Mouse (Mus musculus) layer of hippocampus, postnatal 10 days (tissue): ENCODE measurements around the gene Psmd3. TPM values are rescaled to one million over a fixed set of nuclear protein-coding genes. Genes with fewer than 3 reads are reported as not detected.
A peak's percentile ranks its signal among the peaks of the same experiment; 100 is the strongest.
"Not testable (repeated sequence)": the region's sequence is repeated elsewhere in the genome, so short reads cannot be mapped to it uniquely, and the experiment has no call there.

ENCODE experiments used
- DNase-seq, 2 experiments: peaks; one replicate each; pipeline ENCODE4 v3.0.0; 2021; ENCODE audit warnings: low spot score in 2 of 2
- total RNA-seq, 2 experiments: library from RNA; stranded (reverse); gene quantifications; 2 replicates each; pipeline ENCODE4 v1.2.3; 2021

Psmd3 gene
- total RNA-seq, 2 experiments from 2014 or later: 127 to 130 TPM

DNA sequence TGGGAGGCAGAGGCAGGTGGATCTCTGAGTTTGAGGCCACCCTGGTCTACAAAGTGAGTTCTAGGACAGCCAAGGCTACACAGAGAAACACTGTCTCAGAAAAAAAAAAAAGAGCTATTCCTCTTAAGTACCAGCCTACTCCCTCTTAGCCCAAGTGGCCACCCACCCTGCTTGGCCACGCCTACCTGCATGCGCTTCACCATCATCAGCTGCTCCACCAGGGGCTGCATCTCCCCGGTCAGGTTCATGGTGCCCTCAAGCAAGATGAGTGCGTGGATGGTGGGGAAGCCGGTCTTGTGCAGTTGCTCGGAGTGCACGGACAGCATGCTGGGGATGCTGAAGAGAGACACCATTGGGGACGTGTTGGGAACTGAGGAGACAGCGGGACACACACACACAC is 33.6 kb downstream of the Psmd3 start:
- DNase-seq: no peak

DNA sequence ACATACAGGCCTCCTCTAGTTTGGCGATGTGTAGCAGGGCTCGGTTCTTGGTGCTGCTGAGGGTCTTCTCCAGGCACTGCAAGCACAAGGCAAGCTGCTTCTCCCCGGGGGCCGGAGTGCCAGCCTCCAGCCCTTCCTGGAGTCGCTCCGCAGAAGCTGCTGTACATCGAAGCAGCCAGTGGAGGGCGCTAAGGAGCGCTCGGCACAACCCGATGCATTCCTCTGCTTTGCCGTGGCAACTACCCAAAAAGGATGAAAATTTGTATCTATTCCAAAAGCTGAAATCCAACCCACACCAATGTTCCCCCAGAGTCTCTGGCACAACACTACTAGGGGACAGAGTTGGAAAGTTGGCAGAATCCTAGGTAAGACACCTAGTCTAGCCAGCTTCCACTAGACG is 35.5 kb downstream of the Psmd3 start:
- DNase-seq: peak; percentile 88 to 89

DNA sequence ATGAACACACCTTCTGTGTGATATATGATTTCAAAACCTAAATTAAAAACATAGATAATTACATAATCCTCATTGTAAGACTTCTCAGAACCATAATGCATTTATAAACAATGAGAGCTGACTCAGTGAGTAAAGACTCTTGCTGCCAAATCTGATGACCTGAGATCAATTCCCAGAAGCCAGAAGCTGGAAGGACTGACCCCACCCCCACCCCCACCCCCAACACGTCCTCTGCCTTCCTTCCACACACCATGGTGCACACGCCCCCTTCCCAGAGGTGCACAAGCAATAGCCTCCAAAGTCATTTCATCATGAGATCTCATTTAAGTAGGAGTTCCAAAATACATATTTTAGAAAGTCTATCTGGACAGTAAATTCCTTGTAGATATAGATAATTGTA is 38.4 kb downstream of the Psmd3 start:
- DNase-seq: no peak

DNA sequence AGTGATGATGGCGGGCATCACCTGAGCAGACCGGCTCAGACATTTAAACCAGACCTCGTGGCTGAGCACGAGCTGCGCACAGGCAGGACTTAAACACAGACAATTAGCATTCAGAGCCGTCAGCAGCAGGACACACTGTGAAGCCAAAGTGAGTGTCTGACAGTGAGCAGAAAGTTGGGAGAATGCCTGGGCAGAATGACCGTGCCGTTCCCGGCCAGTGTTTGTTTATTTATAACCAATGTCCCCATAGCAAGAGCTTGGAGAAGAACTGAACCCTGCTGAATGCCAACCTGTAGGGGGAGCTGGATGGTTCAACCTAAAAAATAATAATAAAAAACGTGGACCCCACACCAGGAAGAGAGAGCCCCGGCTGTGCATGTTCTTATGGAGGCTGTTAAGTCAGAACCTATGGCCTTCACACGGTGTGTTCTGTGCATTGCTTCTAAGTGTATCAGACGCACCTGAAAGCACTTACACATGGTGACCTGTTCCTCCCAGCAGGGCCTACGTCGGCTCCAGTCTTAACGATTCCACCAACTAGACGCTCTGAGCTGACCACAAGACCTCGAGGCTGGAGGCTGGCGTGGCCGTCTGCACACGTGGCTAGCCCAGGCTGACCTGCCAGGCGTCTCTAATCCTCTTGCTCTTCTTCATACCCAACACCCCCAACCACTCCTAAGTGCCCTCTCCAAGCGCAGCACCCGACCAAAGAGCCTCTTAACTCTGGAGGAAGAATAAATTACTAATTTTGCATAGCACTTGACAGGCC is 39.3 kb downstream of the Psmd3 start:
- DNase-seq: peak; percentile 64 to 66

DNA sequence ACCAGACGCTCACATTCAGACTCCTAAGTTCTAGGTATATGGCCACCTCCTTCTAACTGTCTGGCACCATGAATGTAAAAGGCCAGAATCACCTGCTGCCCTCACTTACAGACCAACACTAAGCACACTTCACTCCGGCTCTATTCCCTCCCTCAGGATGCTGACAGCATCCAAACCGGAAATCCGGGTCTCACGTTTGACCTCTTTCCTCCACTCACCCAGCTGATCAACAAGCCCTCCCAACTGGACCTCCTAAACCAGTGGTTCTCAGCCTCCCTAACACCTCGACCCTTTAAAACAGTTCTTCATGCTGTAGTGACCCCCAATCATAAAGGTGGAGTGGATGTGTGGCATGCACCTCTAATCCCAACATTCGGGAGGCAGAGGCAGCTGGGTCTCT is 40.7 kb downstream of the Psmd3 start:
- DNase-seq: no peak

DNA sequence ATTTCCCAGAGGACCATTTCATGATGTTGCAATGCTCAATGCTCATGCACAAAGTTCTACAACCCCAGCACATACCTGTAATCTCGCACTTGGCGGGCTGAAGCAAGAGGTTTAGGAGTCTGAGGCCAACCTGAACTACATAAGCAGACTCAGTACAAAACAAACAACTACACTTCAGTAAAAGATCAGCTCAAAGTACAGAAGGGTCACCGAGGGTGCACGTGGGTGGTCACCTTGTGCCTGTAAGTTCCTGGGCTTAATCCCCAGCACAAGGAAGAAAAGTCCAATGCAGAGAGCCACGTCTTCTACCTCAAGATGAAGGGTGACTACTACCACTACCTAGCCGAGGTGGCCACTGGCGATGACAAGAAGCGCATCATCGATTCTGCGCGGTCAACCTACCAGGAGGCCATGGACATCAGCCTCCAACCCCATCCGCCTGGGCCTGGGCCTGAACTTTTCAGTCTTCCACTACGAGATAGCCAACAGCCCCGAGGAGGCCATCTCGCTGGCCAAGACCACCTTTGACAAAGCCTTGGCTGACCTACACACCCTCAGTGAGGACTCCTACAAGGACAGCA is 43.7 kb downstream of the Psmd3 start:
- DNase-seq: no peak

DNA sequence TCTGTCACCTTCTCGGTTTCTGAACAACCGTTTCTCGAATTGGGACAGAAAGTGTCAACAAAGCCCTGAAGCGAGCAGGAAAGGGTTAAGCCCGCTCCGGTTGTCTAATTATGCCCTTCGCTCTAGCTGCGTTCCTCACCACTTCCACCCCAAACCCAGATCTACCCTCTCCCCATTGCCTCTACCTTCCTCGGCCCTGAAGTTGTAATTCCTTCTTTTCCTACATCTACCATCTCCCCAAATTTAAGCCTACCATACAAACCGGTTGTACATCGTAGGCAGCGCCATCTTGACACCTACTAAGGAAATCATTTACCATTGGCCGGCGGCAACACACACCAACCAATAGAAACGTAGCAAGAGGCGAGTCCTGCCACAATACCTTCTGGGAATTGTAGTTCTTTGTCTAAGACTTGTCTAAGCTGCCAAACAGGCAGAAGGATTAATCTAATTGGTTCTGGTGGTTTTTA is 46.8 kb downstream of the Psmd3 start, which contains the start of gene Med24:
Gene Med24 (minus strand): TSS at position 317 of the 470 bp plus-strand sequence.
- DNase-seq: peak; percentile 79 to 85

DNA sequence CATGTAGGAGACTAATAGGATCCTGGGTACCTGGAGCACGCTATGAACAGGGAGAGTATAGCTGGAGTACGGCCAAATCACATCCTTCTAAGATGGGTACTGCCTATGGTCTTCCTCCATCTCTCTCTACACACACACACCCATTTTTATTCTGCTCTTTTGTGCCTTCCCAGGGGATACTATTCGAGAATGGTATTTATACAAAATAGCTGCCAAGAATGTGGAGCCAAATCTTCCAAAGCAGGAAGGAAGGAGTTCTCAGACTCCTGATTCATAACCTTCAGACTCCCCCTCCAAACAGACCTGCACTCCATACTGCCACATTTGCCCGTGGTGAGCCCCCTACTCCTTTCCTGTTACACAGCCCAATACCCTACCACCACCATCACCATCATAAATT is 48.4 kb downstream of the Psmd3 start:
- DNase-seq: no peak

DNA sequence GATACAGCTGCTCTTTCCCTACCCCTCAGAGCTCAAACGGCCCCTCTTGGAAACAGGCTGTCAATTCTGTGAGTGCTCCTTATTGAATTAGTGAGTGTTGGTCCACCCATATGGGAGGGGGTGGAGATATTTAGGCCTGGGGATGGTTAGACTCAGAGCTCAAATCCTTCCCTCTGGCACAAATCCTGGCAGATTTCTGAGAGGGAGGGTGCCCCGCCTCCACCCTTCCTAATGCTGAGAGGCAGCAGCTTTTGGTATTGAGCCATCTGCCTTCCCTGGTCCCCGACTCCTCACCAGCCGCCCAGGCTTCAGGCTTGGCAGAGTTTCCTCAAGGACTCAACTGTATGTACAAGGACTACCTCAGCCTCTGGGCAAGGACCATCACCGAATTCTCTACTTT is 48.8 kb downstream of the Psmd3 start:
- DNase-seq: peak; percentile 46 to 65

DNA sequence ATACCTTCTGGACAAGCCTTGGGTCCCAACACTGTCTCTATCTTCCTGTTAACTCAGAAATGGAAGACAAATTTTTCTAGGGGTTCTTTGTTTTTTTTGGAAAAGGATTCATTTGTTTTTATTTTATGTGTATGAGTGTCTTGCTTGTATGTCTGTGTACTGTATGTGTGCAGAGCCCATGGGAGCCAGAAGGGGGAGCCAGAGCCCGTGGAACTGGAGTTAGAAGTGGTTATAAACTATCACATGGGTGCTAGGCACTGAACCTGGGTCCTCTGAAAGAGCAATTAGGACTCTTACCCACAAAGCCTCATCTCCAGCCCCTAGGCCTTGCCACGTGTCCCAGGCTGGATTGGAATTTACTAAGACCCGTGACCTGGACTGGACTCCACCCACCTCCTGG is 51.7 kb downstream of the Psmd3 start:
- no peak for DNase-seq

DNA sequence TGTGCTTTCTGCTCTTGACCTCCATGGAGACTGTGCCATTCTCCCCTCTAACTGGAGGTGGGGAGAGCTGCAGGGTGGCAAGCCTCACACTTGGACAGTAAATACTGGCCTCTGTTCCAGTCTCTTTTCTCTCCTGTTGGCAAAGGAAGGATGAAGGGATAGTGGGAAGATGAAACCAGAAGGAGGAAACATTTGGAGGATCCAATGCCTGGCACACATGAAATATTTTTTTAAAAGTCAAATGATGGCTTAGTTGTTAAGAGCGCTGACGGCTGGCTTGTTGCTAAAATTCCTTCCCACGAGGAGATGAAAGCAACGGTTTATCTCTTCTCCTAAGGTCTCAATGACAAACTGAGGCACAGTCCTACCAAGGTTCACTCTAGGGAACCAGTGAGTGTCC is 52.8 kb downstream of the Psmd3 start:
- no peak for DNase-seq

DNA sequence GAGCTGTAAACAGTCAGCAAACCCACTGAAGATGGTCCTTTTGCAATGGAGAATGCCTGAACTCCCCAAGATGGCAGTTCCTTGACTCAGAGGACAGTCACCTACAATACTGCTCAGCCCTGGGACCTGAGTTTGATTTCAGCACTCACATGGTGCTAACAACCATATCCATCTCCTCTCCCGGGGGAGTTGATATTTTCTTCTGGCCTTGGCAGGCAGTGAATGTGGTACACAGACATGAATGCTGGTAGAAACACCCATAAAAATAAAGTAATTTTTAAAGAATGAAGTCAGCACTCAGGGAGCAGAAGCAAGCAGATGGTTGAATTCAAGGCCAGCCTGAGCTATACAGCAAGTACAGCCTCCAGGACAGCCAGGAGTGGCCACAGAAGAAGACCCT is 53.8 kb downstream of the Psmd3 start:
- DNase-seq: no peak

DNA sequence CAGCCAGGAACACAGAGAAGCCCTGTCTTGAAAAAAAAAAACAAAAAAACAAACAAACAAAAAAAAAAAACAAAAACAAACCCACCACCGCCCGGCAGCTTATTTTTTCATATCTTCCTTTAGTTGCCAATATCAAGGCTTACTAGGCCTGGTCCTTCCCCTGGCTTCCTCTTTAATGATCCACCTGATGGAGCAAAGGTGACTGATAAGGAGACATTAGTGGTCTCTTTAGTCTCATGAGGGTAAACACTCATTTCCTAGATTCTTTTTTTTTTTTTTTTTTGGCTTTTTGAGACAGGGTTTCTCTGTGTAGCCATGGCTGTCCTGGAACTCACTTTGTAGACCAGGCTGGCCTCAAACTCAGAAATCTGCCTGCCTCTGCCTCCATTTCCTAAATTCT is 54.9 kb downstream of the Psmd3 start:
- not testable (repeated sequence) for DNase-seq

DNA sequence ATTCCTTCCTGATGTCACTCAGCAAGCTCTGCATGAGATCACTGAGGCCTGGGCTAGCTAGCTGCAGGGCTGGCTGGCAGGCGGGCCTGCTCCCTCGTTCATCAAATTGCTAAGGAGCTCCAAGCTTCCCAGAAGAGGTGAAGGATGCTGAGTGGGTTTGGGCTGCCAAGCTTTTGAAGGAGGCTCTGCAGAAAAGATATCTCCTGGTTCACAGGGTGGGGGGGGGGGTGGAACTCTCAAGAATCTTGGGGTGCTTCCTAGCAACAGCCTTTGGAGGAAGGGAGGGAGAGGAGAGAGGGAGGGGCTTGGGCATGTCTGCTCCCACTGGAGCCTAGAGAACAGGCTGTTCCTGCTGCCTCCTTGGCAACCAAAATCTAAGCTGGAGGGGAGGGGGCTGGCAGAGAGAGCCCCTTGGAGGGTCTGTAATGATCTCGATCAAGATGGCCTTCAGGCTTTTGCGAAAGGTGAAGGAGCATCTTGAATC is 56.1 kb downstream of the Psmd3 start:
- peak in 1 of 2 experiments; percentile 59 for DNase-seq

DNA sequence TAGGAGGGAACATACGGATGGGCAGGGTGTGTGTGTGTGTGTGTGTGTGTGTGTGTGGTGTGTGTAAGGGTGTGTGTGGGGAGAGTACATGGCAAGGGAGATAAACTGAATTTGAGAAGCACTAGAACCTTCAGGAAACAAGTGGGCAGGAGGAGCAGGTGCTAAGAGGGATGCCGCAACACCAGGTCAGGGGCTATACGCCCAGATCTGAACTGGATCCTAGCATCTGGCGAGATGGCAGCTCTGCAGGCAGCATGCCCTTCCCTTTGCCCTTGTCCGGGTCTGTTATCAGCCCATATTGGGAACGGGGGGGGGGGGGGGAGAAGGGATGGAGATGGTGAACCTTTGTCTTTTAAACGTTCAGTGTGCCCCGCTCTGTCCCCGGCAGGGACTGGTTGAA is 56.6 kb downstream of the Psmd3 start:
- peak in 1 of 2 experiments; percentile 15 for DNase-seq

DNA sequence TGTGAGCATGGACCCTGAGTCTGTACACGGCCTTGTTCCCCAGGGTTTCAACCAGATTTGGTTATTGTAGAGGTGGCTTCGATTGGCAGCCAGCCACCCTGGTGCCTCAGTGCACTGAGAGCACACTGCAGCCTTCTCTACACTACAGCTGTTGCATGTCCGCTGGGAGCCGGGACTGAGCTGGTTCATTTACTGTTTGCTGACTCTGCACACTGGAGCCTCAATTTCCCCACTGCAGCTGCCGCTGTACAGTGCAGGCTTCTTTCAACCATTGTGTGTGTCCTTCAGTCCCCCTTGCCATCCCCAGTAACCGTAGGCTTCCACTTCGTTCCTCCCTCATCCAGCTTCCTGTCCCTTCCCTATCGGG is 57.7 kb downstream of the Psmd3 start:
- peak in 1 of 2 experiments; percentile 54 for DNase-seq

DNA sequence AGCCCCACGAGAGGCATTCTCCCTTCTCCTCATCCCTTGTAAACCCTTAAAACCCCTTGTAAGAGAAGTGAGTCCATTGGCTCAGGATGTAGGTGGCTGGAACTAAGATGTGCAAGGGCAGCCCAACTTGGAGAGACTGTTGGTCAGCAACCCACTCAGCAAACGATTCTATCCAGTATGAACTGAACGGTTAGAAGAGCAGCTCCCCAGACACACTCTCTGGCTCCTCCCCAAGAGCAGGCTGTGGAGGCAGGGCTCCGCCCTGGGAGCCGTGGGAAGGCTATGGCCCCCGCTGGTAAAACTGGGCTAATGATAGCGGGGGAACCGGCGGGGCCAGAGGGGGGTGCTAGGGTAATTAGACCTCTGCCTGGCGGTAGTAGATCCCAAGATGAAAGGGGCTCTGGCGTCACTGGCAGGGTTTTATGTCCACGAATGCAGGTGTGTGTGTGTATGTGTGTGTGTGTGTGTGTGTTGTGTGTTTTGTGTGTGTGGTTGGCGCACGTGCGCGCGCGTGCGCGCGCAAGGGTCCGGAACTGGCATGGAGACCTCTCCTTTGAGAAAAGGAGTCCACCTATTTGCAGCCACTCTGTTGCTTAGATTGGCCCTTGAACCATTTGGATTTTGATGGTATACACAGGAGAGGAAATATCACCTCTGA is 58.2 kb downstream of the Psmd3 start, which contains the start of gene Thra:
Gene Thra (plus strand): TSS at position 246 of the 658 bp plus-strand sequence.
- peak; percentile 73 to 78 for DNase-seq

DNA sequence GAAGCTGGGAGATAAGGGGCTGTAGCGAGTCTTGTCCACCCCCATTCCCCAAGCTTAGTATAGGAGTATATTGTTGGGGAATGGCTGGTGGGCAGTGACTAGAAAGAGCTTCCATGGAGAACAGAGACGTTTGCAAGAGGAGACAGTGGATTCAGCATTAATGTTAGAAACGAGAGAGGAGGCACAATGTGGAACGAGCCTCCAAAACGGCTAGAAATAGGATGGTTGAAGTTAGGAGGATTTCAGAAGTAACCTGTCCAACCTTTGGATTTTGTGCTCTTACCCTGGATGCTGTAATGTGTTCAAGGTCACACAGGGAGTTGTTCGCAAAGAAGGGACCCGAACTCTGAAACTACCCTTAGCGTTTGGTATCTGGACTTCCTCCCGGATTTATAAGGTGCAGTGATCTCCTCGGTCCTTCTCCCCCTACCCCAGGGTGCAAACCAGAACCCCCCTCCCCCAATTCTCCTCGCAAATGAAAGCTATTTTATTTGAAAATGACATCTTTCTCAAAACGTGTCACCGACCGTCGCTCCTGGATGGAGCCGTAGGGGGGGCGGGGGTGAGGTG is 58.8 kb downstream of the Psmd3 start:
- no peak for DNase-seq

DNA sequence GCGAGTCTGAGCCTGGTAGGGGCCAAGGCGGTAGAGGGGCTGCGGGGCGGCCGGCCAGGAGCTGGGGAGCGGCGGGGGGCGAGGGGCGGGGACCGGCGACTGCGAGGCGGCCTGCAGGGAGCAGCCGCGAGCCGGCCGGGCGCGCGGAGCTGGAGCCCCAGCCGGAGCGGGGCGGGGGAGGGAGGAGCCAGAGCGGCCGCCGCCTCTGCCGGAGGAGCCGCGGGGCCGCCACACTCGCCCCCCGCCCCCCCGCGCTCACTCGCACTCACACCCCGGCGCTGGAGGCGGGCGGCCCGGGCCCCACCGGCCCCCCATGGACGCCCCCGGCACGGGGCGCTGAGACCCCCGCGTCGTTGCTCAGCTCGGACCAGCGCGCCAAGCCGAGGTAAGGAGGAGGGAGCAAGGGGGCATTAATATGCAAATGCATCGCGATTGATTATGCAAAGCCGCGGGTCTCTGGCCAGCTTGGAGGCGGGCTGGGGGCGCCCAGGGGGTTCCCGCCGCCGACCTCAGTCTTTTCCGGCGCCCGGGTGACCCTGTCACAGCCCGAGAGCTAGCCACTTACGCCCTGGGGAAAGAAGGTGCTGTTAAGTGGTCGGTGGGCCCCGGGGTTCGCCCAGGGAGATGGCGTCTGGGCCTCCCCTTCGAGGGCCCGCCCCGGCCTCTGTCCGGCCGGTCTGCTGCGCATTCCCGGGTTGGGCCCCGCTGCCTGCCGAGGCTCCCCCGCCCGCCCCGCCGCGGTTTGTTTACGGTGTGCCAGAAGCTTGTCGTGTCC is 59.5 kb downstream of the Psmd3 start:
- peak; percentile 75 to 87 for DNase-seq

DNA sequence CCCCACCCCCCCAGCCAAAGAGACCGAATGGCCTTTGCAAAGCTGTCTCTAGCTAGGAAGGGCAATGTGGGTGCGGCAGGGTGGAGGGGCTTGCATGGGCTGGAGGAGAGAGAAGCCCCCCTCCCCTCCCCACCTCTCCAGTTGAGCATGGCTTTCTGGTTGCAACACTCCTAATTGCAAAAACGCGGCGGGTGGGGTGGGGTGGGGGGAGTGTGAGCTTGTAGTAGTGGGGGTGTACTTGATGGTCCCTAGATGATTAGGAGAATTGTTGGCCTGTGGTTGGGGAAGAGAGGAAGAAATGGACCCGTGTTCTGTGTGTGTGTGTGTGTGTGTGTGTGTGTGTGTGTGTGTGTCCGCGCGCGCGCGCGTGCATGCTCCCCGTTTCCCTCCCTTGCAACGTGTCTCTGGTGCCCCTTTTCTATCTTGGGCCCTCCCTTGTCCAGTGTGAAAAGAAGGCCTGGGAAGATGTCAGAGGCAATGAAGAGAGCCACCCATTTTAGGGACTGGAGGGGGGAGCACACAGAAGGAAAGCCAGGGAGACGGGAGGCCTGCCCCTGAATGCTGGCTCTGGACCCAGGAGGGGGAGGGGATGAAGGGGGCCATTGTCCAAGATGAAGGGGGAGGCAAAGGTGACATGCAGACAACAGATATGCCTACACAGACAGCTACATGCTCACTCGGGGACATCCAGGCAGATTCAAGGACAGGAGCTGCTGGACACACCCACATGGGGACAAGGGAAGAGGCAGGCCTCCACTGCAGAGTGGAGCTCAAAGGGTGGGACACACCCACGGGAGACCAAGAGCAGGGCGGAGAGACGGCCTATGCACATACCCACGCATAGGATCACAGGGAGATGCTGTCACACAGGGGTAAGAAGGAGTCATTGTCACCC is 60.3 kb downstream of the Psmd3 start:
- peak; percentile 67 to 76 for DNase-seq
